Mouse (Mus musculus) right cerebral cortex, postnatal 14 days (tissue): Measurements from ENCODE around the gene Kif28.
"Not testable (repeated sequence)": the region's sequence is repeated elsewhere in the genome, so short reads cannot be mapped to it uniquely, and the experiment has no call there.

ENCODE experiments used
- DNase-seq: peaks from one replicate; pipeline ENCODE4 v3.0.0; 2022

The Kif28 gene

GRCm38 (mm10) chr1:179745171-179745570, at the start of gene Kif28:
Kif28 (minus strand) TSS chr1:179745271.
- DNase-seq = no peak

- no peak for DNase-seq
These were observed 42.2 kb upstream of the Kif28 start for GRCm38 (mm10) chr1:179787281-179787680.

- DNase-seq = no peak
These were observed 40.4 kb upstream of the Kif28 start for GRCm38 (mm10) chr1:179785502-179785901.

- no peak for DNase-seq
These were observed 39.0 kb upstream of the Kif28 start for GRCm38 (mm10) chr1:179784098-179784497.

- DNase-seq = no peak
These were observed 31.8 kb upstream of the Kif28 start for GRCm38 (mm10) chr1:179776831-179777230.

- DNase-seq = no peak
These were observed 15.5 kb upstream of the Kif28 start for GRCm38 (mm10) chr1:179760553-179760952.

- DNase-seq = no peak
These were observed 15.0 kb upstream of the Kif28 start for GRCm38 (mm10) chr1:179760086-179760485.

GRCm38 (mm10) chr1:179756477-179756876, 11.4 kb upstream of the Kif28 start:
- DNase-seq = no peak

GRCm38 (mm10) chr1:179753006-179753405, 7.9 kb upstream of the Kif28 start:
- no peak for DNase-seq

GRCm38 (mm10) chr1:179752276-179752675, 7.2 kb upstream of the Kif28 start:
- DNase-seq = no peak

GRCm38 (mm10) chr1:179743593-179744193, 1.4 kb downstream of the Kif28 start:
- DNase-seq = no peak

- DNase-seq = no peak
These were observed 8.6 kb downstream of the Kif28 start for GRCm38 (mm10) chr1:179736483-179736882.

- DNase-seq = peak; percentile 55
These were observed 10.3 kb downstream of the Kif28 start for GRCm38 (mm10) chr1:179734500-179735474.

GRCm38 (mm10) chr1:179731391-179731790, 13.7 kb downstream of the Kif28 start:
- DNase-seq = no peak

- DNase-seq = no peak
These were observed 16.4 kb downstream of the Kif28 start for GRCm38 (mm10) chr1:179728661-179729060.

- no peak for DNase-seq
These were observed 22.1 kb downstream of the Kif28 start for GRCm38 (mm10) chr1:179722811-179723469.

- DNase-seq = no peak
These were observed 29.3 kb downstream of the Kif28 start for GRCm38 (mm10) chr1:179715786-179716185.

- not testable (repeated sequence) for DNase-seq
These were observed 29.8 kb downstream of the Kif28 start for GRCm38 (mm10) chr1:179715289-179715688.

- no peak for DNase-seq
These were observed 31.7 kb downstream of the Kif28 start for GRCm38 (mm10) chr1:179713367-179713766.

GRCm38 (mm10) chr1:179712658-179713057, 32.4 kb downstream of the Kif28 start:
- no peak for DNase-seq

- no peak for DNase-seq
These were observed 34.3 kb downstream of the Kif28 start for GRCm38 (mm10) chr1:179710739-179711138.

GRCm38 (mm10) chr1:179709390-179709789, 35.7 kb downstream of the Kif28 start:
- peak; percentile 68 for DNase-seq

- DNase-seq = peak; percentile 52
These were observed 39.9 kb downstream of the Kif28 start for GRCm38 (mm10) chr1:179705154-179705553.

- DNase-seq = no peak
These were observed 40.9 kb downstream of the Kif28 start for GRCm38 (mm10) chr1:179704150-179704549.
